Mouse (Mus musculus): ENCODE results near the gene Hydin.

GRCm38 (mm10) chr8:110525229-110525628 lies 258.5 kb downstream of the Hydin start:
- no peak for TF ChIP-seq CTCF (IDR thresholded peaks at IDR 0.05; ENCODE audit: borderline replicate concordance, insufficient read depth, low read length)
- no peak for TF ChIP-seq POLR2A (IDR thresholded peaks at IDR 0.05; ENCODE audit: low read depth, low read length)

Data from embryonic fibroblast, embryonic 13.5 days (primary cell).